Mouse (Mus musculus) small intestine, adult 2 months (tissue): ENCODE measurements around the gene Gstm1. TPM values are rescaled to one million over a fixed set of nuclear protein-coding genes. Genes with fewer than 3 reads are reported as not detected.

Experiments used
- H3K27ac ChIP-seq: fragments of 200-500 bp; 2 replicates; pipeline ENCODE4 v1.5.1; 2012; ENCODE audit warnings: low read depth, low read length, control low read depth, inconsistent platforms; ENCODE audit not compliant: insufficient read depth
- H3K27me3 ChIP-seq: fragments of 200-500 bp; 2 replicates; pipeline ENCODE4 v1.6.1; 2012; ENCODE audit warnings: mild to moderate bottlenecking, moderate library complexity, low read length, inconsistent platforms; ENCODE audit not compliant: control insufficient read depth, insufficient read depth
- H3K36me3 ChIP-seq: fragments of 200-500 bp; 2 replicates; pipeline ENCODE4 v1.6.1; 2012; ENCODE audit warnings: mild to moderate bottlenecking, low read length, control low read depth, inconsistent platforms; ENCODE audit not compliant: control insufficient read depth, insufficient read depth
- H3K4me1 ChIP-seq: fragments of 200-500 bp; 2 replicates; pipeline ENCODE4 v1.6.1; 2012; ENCODE audit warnings: low read length, inconsistent platforms, mixed read lengths; ENCODE audit not compliant: control insufficient read depth, insufficient read depth, insufficient read length
- H3K4me3 ChIP-seq: fragments of 200-500 bp; 2 replicates; pipeline ENCODE4 v1.5.1; 2012; ENCODE audit warnings: low read depth, mild to moderate bottlenecking, control low read depth, inconsistent platforms, low read length, moderate library complexity
- CTCF ChIP-seq: fragments of 200-500 bp; IDR thresholded peaks from 2 replicates; pipeline ENCODE4 v1.5.1; 2012; ENCODE audit warnings: low read depth, mild to moderate bottlenecking, control low read depth, inconsistent platforms, low read length, moderate library complexity, mixed read lengths; ENCODE audit not compliant: insufficient replicate concordance, insufficient read length; ENCODE audit errors: extremely low read depth
- POLR2A ChIP-seq: fragments of 200-500 bp; IDR thresholded peaks from 2 replicates; pipeline ENCODE4 v1.6.1; 2012; ENCODE audit warnings: low read depth, mild to moderate bottlenecking, control low read depth, inconsistent platforms, low read length, moderate library complexity
- WGBS: fragments of 180-500 bp; shearing (Covaris S2); methylation state at CpG from one replicate; pipeline ENCODE4 v1.1.7; 2018; 5-methylcytosine and 5-hydroxymethylcytosine counted together
- polyA plus RNA-seq: library from polyadenylated mRNA; depleted of rRNA; stranded (reverse); fragments of >200 nt; gene quantifications from 2 replicates; pipeline ENCODE4 v1.2.3, GENCODE M21; 2012; rRNA removed

The Gstm1 gene
- polyA plus RNA-seq, 1 experiment, result 243 TPM

GRCm38 (mm10) chr3:107964656-107965308 lies 53.0 kb downstream of the Gstm1 start:
- Histone ChIP-seq H3K27ac (peak overlapping the region; percentile 83), H3K27me3 (no peaks in the 10 kb centered on the region), H3K4me1 (peaks cover 26% of the 10 kb centered on the region), H3K36me3 (no peaks in the 10 kb centered on the region), H3K4me3 (peak overlapping the region; percentile 23; the same call in 1 of the 2 replicates)
- TF ChIP-seq CTCF (no peak), POLR2A (no peak)
- WGBS, result 27% methylated on average over 5 of the region's 5 CpGs

GRCm38 (mm10) chr3:107964026-107964425 lies 53.7 kb downstream of the Gstm1 start:
- Histone ChIP-seq H3K4me3 (no peak overlapping the region), H3K36me3 (no peaks in the 10 kb centered on the region), H3K27me3 (no peaks in the 10 kb centered on the region), H3K27ac (peak overlapping the region; percentile 69; the same call in 1 of the 2 replicates), H3K4me1 (peaks cover 21% of the 10 kb centered on the region)
- 78% methylated on average over 4 of the region's 4 CpGs for WGBS
- TF ChIP-seq CTCF (no peak), POLR2A (no peak)

Other genes with a start within 250 kb of the Gstm1 start
- gene Eps8l3, start 140.7 kb downstream of the Gstm1 start, polyA plus RNA-seq, result 127 and 351 TPM in 2 replicates
- 6.6 and 11.3 TPM in 2 replicates for gene Gstm5, start 122.2 kb downstream of the Gstm1 start, polyA plus RNA-seq
- 9.4 and 29.1 TPM in 2 replicates for gene Gstm7, start 86.2 kb downstream of the Gstm1 start, polyA plus RNA-seq
- 9.5 and 20.7 TPM in 2 replicates for gene Gstm6, start 74.2 kb downstream of the Gstm1 start, polyA plus RNA-seq
- 159 and 411 TPM in 2 replicates for gene Gstm3, start 48.7 kb downstream of the Gstm1 start, polyA plus RNA-seq
- 26.7 and 56.7 TPM in 2 replicates for gene Gstm2, start 31.5 kb downstream of the Gstm1 start, polyA plus RNA-seq
- gene Gstm4, start 26.9 kb upstream of the Gstm1 start, polyA plus RNA-seq, result 5.6 and 16.1 TPM in 2 replicates
- gene Ampd2, start 68.7 kb upstream of the Gstm1 start, polyA plus RNA-seq, result 88.8 and 107 TPM in 2 replicates
- 0.86 and 0.91 TPM in 2 replicates for gene Gnat2, start 74.8 kb upstream of the Gstm1 start, polyA plus RNA-seq
- gene Gnai3, start 128.2 kb upstream of the Gstm1 start, polyA plus RNA-seq, result 5.4 and 14.8 TPM in 2 replicates
- 0.05 TPM in 1 of 2 replicates, not detected in the other for gene Gpr61, start 136.9 kb upstream of the Gstm1 start, polyA plus RNA-seq
- gene Amigo1, start 168.4 kb upstream of the Gstm1 start, polyA plus RNA-seq, result 10.1 and 17.6 TPM in 2 replicates
- 5.5 and 9.4 TPM in 2 replicates for gene Cyb561d1, start 183.2 kb upstream of the Gstm1 start, polyA plus RNA-seq
- 3.6 and 9.7 TPM in 2 replicates for gene Atxn7l2, start 193.0 kb upstream of the Gstm1 start, polyA plus RNA-seq
- gene Sypl2, start 208.7 kb upstream of the Gstm1 start, polyA plus RNA-seq, result 2.5 and 6.3 TPM in 2 replicates
- 21.9 and 36.2 TPM in 2 replicates for gene Psma5, start 239.0 kb upstream of the Gstm1 start, polyA plus RNA-seq